Mouse (Mus musculus) midbrain, embryonic 10.5 days (tissue): ENCODE measurements around the gene Lamc1. TPM values are rescaled to one million over a fixed set of nuclear protein-coding genes. Genes with fewer than 3 reads are reported as not detected.

Source experiments
- DNase-seq: peaks from one replicate; pipeline ENCODE4 v3.0.0-alpha.2; 2017; ENCODE audit warnings: low spot score
- H3K27ac ChIP-seq: fragments of 300-500 bp; sonication (generic); replicated peaks from 2 replicates; pipeline ENCODE4 v1.5.1; 2016; ENCODE audit warnings: mild to moderate bottlenecking
- H3K27me3 ChIP-seq: fragments of 300-500 bp; sonication (generic); 2 replicates; pipeline ENCODE4 v1.6.1; 2016; ENCODE audit warnings: low read depth, mild to moderate bottlenecking; ENCODE audit not compliant: poor library complexity, severe bottlenecking
- H3K36me3 ChIP-seq: fragments of 300-500 bp; sonication (generic); 2 replicates; pipeline ENCODE4 v1.6.1; 2016; ENCODE audit warnings: mild to moderate bottlenecking, moderate library complexity
- H3K4me1 ChIP-seq: fragments of 300-500 bp; sonication (generic); 2 replicates; pipeline ENCODE4 v1.6.1; 2016
- H3K4me3 ChIP-seq: fragments of 300-500 bp; sonication (generic); 2 replicates; pipeline ENCODE4 v1.5.1; 2016; ENCODE audit warnings: mild to moderate bottlenecking, moderate library complexity
- H3K9me3 ChIP-seq: fragments of 300-500 bp; sonication (generic); replicated peaks from 2 replicates; pipeline ENCODE4 v1.6.1; 2016; ENCODE audit warnings: mild to moderate bottlenecking
- WGBS: fragments of 180-500 bp; shearing (Covaris S2); methylation state at CpG from one replicate; pipeline ENCODE4 v1.1.7; 2016; 5-methylcytosine and 5-hydroxymethylcytosine counted together
- polyA plus RNA-seq: library from polyadenylated mRNA; unstranded; fragments of >200 nt; fragmentation: Nextera tagmentation; extraction: Ambion mirVana; gene quantifications from 2 replicates; pipeline ENCODE4 v1.2.1, GENCODE M21; 2016

Lamc1 gene
- polyA plus RNA-seq, 1 experiment from 2014 or later = 21.2 TPM

GRCm38 (mm10) chr1:153191237-153191942 is 141.2 kb downstream of the Lamc1 start:
- H3K4me1 ChIP-seq = peaks cover 26% of the 10 kb centered on the region
- no peak overlapping the region for H3K4me3 ChIP-seq
- peak overlapping the region; percentile 63; the same call in 1 of the 2 replicates for H3K27ac ChIP-seq
- H3K9me3 ChIP-seq = no peaks in the 10 kb centered on the region
- no peak for DNase-seq
- no peaks in the 10 kb centered on the region for H3K36me3 ChIP-seq
- 74% methylated on average over 15 of the region's 15 CpGs for WGBS
- H3K27me3 ChIP-seq = peaks cover 27% of the 10 kb centered on the region

GRCm38 (mm10) chr1:153188081-153188480 is 144.5 kb downstream of the Lamc1 start:
- Histone ChIP-seq H3K27ac (no peak overlapping the region), H3K9me3 (no peaks in the 10 kb centered on the region), H3K4me1 (peaks cover 30% of the 10 kb centered on the region), H3K27me3 (peaks cover 59% of the 10 kb centered on the region), H3K36me3 (no peaks in the 10 kb centered on the region), H3K4me3 (no peak overlapping the region)
- no peak for DNase-seq
- WGBS = 82% methylated on average over 3 of the region's 3 CpGs

GRCm38 (mm10) chr1:153185828-153186803 is 146.5 kb downstream of the Lamc1 start, which contains the start of gene Lamc2:
TSS of gene Lamc2 (minus strand) at chr1:153186447.
- Histone ChIP-seq H3K4me3 (peak within 1 kb of the TSS; percentile 62), H3K27ac (peak within 1 kb of the TSS; percentile 63; the same call in 1 of the 2 replicates), H3K9me3 (no peaks in the 10 kb centered on the region), H3K4me1 (peaks cover 15% of the 10 kb centered on the region), H3K36me3 (no peaks in the 10 kb centered on the region), H3K27me3 (peaks cover 66% of the 10 kb centered on the region)
- peak; percentile 45 for DNase-seq
- WGBS = 3% methylated on average over 46 of the region's 46 CpGs

- no peak overlapping the region for H3K27ac ChIP-seq
- H3K36me3 ChIP-seq = no peaks in the 10 kb centered on the region
- WGBS = 69% methylated on average over 9 of the region's 9 CpGs
- DNase-seq = no peak
- no peak overlapping the region for H3K4me3 ChIP-seq
- peaks cover 4% of the 10 kb centered on the region for H3K4me1 ChIP-seq
- no peaks in the 10 kb centered on the region for H3K9me3 ChIP-seq
- H3K27me3 ChIP-seq = peaks cover 33% of the 10 kb centered on the region
Observed at GRCm38 (mm10) chr1:153180586-153181289, 151.8 kb downstream of the Lamc1 start.

GRCm38 (mm10) chr1:153180160-153180559 is 152.4 kb downstream of the Lamc1 start:
- Histone ChIP-seq H3K27me3 (peaks cover 27% of the 10 kb centered on the region), H3K4me1 (no peaks in the 10 kb centered on the region), H3K27ac (no peak overlapping the region), H3K4me3 (no peak overlapping the region), H3K36me3 (no peaks in the 10 kb centered on the region), H3K9me3 (no peaks in the 10 kb centered on the region)
- WGBS = 83% methylated on average over 4 of the region's 4 CpGs
- no peak for DNase-seq

GRCm38 (mm10) chr1:153174801-153175200 is 157.8 kb downstream of the Lamc1 start:
- no peaks in the 10 kb centered on the region for H3K36me3 ChIP-seq
- no peak overlapping the region for H3K27ac ChIP-seq
- H3K9me3 ChIP-seq = no peaks in the 10 kb centered on the region
- no peaks in the 10 kb centered on the region for H3K27me3 ChIP-seq
- H3K4me3 ChIP-seq = no peak overlapping the region
- no peak for DNase-seq
- peaks cover 11% of the 10 kb centered on the region for H3K4me1 ChIP-seq
- 76% methylated on average over 12 of the region's 12 CpGs for WGBS

GRCm38 (mm10) chr1:153173276-153173675 is 159.3 kb downstream of the Lamc1 start:
- no peak overlapping the region for H3K27ac ChIP-seq
- peaks cover 11% of the 10 kb centered on the region for H3K4me1 ChIP-seq
- WGBS = 91% methylated on average over 3 of the region's 3 CpGs
- no peaks in the 10 kb centered on the region for H3K9me3 ChIP-seq
- H3K27me3 ChIP-seq = no peaks in the 10 kb centered on the region
- DNase-seq = no peak
- H3K36me3 ChIP-seq = no peaks in the 10 kb centered on the region
- no peak overlapping the region for H3K4me3 ChIP-seq

- WGBS = 38% methylated on average over 9 of the region's 9 CpGs
- Histone ChIP-seq H3K4me3 (no peak overlapping the region), H3K36me3 (no peaks in the 10 kb centered on the region), H3K4me1 (peaks cover 11% of the 10 kb centered on the region), H3K27ac (peak overlapping the region; percentile 62), H3K9me3 (no peaks in the 10 kb centered on the region), H3K27me3 (no peaks in the 10 kb centered on the region)
- no peak for DNase-seq
Observed at GRCm38 (mm10) chr1:153172291-153172731, 160.3 kb downstream of the Lamc1 start.

GRCm38 (mm10) chr1:153171011-153171410 is 161.6 kb downstream of the Lamc1 start:
- Histone ChIP-seq H3K9me3 (no peaks in the 10 kb centered on the region), H3K27ac (no peak overlapping the region), H3K4me3 (no peak overlapping the region), H3K27me3 (no peaks in the 10 kb centered on the region), H3K36me3 (no peaks in the 10 kb centered on the region), H3K4me1 (peaks cover 11% of the 10 kb centered on the region)
- DNase-seq = no peak
- 89% methylated on average over 10 of the region's 10 CpGs for WGBS

Other genes starting within 250 kb of the Lamc1 start
- gene Lamc2, start 146.3 kb downstream of the Lamc1 start, polyA plus RNA-seq = 0.40 and 1.1 TPM in 2 replicates
- gene Shcbp1l, start 92.4 kb upstream of the Lamc1 start, polyA plus RNA-seq = 0.14 and 0.23 TPM in 2 replicates
- 39.4 and 40.7 TPM in 2 replicates for gene Dhx9, start 154.9 kb upstream of the Lamc1 start, polyA plus RNA-seq
- gene Npl, start 217.3 kb upstream of the Lamc1 start, polyA plus RNA-seq = 21.7 and 25.0 TPM in 2 replicates